Mouse (Mus musculus) cerebellum, adult 2 months (tissue): ENCODE data around the gene Lims1.

Experiments used
- CTCF ChIP-seq: fragments of 200-500 bp; IDR thresholded peaks from 2 replicates; pipeline ENCODE4 v1.5.1; 2011; ENCODE audit warnings: low read depth, mild to moderate bottlenecking, control low read depth, low read length, moderate library complexity, borderline replicate concordance; ENCODE audit not compliant: insufficient read depth
- POLR2A ChIP-seq: fragments of 200-500 bp; IDR thresholded peaks from 2 replicates; pipeline ENCODE4 v1.6.1; 2011; ENCODE audit warnings: low read length, control low read depth, borderline replicate concordance; ENCODE audit not compliant: insufficient read depth

DNA sequence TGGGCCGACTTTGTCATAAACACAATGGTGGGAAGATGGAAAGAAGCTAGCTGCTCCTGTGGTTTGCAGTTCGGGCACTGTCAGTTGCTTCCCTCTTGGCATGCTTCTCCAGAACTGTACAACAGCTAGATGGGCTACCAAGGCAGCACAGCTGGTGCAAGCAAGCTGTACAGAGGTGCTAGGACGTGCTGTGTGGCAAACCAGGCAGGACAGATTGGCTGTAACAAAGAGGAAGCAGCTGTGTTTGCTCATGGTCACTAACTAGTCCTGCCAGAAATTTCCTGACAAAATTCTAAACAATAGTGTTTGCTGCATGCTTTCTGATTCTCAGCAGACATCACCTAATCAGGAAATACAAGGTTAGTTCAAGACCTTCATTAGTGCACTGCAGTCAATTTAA, 93.4 kb downstream of the Lims1 start:
- TF ChIP-seq POLR2A: no peak
- no peak for TF ChIP-seq CTCF
